Mouse (Mus musculus) activated CD4-positive, CD25-positive, alpha-beta regulatory T cell, adult 4 months (primary cell): Measurements from ENCODE around the gene Ext2. TPM values are rescaled to one million over a fixed set of nuclear protein-coding genes. Genes with fewer than 3 reads are reported as not detected.
A peak's percentile ranks its signal among the peaks of the same experiment; 100 is the strongest.

Experiments
- ATAC-seq: one replicate; pipeline ENCODE4 v1.8.0; 2017
- polyA plus RNA-seq, 2 experiments: library from polyadenylated mRNA; unstranded; fragments of 100-300 nt; shearing (Covaris generic); gene quantifications; one replicate each; pipeline ENCODE4 v1.2.1; 2017

The Ext2 gene
- polyA plus RNA-seq, 2 experiments from 2014 or later: 12.6 to 15.0 TPM

DNA sequence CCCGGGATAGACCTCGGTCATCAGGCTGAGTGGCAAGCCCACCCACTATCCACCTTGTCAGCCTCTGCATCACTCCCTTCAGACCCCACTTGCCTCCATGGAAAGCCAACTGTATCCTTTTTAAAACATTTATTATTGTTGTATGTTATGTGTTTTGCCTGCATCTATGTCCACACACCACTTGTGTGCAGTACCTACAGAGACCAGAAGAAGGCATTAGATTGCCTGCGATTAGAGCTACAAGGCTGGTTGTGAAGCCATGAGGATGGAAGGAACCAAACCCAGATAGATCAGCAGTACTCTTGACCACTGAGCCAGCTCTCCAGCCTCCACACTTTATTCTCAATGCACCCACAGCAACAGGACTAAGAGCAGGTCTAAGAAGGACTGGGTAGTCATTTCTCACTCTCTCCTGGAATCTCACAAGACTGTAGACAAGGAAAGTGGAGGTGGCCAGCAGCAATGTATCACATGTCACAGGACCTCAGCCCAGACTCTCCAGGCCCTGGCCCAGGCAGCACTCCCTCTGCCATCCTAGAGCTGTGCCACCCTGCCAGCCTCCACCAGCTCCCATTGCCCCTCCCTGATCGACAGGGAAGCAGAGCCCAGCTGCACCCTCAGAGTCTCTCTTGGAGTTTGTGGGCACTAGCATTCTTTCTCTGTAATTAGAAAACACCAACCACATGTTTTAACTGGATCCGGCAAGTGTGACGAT is 15.7 kb downstream of the Ext2 start:
- ATAC-seq: no peak

DNA sequence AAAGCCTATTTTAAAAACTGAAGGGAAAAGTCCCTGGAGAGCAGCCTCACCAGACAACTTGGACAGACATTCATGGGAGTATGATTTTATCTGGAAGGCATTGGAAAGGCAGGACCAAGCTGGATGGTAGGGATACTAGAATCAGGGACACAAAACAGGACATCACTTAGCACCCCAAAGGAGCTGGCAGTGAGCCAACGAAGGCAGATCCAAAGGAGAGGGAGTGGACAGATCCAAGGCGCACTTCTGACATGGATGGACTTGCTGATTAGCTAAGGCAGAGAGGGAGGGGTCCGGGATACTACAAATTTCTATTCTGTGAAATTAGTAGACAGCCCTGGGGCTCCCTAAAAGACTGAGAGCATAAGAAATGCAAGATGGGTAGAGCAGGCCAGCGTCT is 16.8 kb downstream of the Ext2 start:
- no peak for ATAC-seq

GRCm38 (mm10) chr2:93805066-93805465 is 17.3 kb downstream of the Ext2 start:
- ATAC-seq: no peak

DNA sequence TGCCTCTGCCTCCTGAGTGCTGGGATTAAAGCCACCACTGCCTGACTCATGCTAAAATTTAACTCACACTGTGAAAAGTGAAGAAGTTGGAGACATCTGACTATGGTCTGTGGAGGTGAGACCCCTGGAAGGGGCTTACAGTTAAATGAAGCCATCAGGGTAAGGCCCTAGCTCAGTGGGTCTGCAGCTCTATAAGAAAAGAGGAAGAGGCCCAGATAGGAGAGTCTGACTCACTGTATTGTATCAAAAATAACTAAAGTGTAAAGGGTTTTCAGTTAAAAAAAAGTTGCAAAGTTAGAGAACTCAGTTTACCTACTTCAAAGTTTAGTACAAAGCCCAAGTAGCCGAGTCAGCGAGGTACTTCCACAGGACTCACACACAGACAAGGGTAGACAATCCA is 19.4 kb downstream of the Ext2 start:
- ATAC-seq: no peak

DNA sequence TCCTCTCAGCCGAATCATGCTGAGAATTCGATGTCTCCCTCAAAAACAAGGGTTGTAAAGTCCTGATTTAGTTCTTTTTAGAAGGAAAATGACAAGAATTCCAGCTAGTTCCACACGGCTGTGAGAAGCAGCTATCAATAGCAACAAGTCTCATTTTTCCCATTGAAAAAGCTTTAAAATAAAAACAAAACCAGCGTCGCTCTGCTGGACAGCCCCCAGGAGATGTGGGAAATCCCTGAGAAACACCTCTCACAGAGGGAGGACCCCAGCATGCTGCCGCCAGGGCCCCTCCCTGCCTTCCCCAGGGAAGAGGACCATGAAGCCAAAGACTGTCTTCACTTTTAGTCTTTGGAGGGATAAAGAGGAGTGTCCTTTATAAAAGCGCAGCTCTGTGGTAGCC is 21.3 kb downstream of the Ext2 start:
- no peak for ATAC-seq

DNA sequence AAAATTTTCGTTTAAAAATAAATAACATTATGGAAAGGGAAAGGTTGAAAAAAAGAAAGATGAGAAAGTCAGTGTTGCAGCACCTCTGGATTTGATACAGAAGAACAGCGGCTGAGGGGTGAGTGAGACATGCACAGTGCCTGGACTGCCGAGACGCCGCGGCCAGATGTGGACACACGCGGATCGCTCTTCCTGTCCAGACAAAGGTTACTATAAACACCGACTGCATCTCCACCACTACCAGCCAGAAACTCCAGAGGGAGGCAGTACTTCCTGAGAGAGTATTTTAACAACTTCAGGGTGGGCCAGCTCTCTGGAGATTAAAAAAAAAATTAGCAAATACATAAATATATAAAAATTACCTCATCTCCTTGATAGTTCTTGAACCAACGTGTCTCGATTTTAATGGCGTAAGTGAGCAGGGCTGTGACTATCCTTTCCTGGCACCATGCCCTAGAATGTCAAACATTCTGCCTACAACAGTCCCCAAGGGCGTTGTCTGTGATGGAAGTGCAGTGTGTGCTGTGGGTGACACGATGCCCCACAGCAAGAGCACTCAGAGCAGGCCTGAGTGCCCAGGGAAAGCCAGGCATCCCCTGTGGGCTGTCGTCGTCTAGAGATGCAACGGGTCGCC is 25.1 kb downstream of the Ext2 start:
- no peak for ATAC-seq

- ATAC-seq: no peak
These were observed 28.0 kb downstream of the Ext2 start for GRCm38 (mm10) chr2:93794375-93794774.

DNA sequence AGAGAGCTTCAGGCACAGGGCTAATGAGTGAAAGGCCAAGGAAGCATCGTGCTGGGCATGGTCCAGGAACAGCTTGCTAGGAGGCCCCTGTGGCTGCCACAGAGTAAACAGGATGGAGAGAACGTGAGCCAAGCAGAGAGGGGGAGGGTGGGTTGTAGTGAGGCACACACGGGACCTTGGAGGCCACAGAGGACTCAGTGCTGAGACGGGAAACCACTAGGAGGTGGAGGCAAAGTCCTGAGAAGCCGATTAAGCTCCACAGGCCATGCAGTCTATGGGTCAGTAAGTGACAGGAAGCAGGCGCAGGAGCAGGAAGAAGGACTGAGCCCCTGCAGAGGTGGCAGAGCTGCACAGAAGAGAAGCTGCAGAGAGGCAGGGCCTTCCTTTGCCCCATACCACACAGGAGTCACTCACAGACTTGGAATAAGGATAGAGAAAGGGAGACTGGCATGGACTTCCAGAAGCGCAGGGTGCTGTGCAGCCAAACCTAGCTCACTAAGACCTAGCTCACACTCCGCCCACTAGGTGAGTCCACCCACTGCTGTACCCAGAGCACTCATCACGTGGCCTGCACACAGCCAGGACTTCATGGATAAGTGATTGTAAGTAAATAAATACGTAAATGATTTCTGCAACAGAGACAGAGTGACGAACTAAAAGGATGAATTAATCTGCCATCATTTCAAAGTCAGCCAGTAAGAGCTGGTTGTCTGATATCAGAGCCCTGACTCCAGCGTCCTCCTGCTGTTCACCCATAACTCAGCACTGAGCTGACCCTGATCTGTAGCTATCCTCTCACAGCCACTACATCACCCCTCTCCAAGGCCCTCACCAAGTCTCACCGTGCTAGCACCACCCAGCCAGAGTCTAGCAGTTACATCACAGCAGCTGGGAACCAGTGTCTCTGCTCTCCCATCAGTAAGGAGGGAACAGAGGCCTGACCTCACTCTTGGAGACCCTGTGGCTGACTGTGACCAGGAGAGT is 30.6 kb downstream of the Ext2 start:
- ATAC-seq: no peak

GRCm38 (mm10) chr2:93790798-93791345 is 31.5 kb downstream of the Ext2 start:
- ATAC-seq: no peak

DNA sequence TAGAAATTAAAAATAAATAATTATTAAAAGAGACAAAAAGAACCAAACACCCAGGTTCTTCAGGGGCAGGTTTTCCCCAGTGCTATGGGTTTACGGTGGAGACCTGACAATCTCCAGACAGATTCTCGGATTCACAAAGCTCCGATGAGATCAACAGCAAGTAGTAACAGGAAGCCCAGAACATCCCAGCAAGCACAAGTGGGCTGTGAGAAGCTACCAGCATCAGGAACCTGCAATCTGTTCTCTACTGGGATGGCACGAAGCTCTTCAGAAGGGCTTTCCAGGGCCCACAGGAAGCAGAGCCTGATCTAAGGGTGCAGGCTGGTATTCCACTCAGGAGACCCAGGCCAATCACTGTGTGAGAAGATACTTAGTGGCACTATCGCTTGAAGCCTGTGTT is 33.8 kb downstream of the Ext2 start:
- ATAC-seq: no peak

DNA sequence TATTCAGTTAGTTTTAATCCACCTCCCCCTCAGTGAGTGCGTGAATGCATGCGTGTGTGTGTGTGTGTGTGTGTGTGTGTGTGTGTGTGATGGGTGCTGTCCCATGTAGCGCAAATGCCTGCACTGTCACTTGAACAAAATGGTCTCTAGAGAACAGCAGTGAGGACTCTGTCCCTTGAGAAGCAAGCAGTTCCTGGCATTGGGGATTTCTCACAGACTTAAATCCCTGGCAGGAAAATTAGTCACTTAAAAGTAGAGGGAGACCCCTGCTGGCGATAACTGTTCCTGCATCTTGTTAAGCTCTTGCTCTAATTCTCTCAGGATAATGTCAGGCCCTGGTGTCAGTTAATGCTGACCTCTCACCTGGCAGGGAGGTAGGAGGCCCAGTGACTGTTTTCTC is 36.2 kb downstream of the Ext2 start:
- ATAC-seq: peak; percentile 36

DNA sequence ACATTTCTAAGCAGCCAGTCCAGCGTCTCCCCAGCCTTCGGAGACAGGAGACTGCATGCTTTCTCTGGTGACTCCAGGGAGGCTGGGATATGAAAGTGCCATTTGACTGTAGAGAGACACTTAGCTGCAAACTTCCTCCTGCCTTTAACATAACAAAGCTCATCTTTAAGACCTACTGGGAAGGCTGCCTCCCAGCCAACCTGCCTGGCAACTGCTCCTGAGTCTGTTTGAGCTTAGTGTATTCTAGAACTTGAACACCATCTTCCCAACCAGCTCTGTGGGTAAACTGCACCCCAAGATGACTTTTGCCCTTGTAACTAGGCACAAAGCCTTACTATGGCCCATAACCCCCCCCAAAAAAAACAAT is 37.0 kb downstream of the Ext2 start:
- ATAC-seq: no peak

DNA sequence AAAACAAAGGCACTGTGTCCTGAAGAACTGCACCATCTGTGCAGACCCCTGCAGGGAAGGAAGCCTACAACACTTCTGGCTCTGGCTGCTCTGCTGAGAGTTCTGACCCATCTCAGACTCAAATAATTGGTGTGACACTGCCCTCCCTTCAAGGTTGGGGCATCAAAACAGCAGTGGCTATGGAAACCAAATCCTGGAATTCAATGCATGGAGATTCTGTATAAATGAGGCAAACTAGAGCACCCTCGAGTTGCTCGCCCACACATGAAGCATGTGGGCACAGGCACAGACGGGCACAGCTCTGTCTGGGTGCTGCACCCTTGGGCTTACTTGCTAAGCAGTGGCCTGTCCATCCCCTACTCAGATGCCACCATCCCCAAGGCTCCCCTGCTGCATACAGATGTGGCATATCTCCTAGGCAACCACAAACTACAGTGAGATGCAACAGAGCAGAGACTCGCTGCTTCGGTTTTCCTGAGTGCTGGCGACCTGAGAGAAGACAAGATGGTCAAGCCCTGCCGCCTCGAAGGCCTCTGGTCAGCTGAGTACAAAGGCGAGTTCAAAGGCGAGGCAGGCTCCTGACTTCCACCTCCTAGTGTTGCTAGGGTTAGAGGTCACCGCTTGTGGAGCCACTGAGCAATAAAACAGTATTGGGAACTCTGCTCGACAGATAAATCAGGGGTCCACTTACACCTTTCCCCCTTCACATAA is 37.5 kb downstream of the Ext2 start:
- no peak for ATAC-seq

- ATAC-seq: no peak
These were observed 38.3 kb downstream of the Ext2 start for GRCm38 (mm10) chr2:93783926-93784539.

DNA sequence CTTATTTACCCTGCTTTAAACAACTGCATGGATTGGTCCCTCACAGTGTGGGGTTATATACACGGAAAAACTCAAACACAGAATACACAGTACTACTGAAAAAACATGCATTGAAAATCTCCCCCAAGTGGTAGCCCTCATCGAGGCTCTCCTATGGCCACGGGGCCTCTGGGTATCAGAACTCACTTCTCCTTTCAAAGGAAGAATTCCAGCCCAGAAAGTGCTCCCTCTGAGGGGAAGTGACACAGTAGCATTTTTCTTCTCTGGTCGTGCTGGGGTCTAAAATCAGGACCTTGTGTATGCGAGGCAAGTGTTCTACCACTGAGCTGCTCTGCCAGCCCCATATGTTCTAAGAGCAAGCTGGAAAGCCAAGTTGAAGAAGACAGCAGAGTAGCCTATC is 39.7 kb downstream of the Ext2 start:
- no peak for ATAC-seq

- ATAC-seq: no peak
These were observed 40.2 kb downstream of the Ext2 start for GRCm38 (mm10) chr2:93782156-93782555.

- ATAC-seq: no peak
These were observed 41.8 kb downstream of the Ext2 start for GRCm38 (mm10) chr2:93780528-93780927.

DNA sequence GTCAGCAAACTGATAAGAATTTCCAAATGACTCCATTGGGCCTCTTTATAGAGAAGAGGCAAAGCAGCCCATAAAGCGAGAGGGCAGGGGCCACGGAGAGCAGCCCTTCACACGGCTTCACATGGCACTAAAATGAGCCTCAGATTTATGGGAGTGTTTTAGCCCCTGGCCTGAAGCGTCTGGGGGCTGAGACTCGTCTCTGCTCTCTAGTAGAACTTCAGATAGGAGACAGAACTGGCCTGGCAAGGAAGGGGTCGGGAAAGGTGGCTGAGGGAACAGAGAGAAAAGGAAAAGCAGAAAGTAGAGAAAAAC is 42.5 kb downstream of the Ext2 start:
- ATAC-seq: no peak

DNA sequence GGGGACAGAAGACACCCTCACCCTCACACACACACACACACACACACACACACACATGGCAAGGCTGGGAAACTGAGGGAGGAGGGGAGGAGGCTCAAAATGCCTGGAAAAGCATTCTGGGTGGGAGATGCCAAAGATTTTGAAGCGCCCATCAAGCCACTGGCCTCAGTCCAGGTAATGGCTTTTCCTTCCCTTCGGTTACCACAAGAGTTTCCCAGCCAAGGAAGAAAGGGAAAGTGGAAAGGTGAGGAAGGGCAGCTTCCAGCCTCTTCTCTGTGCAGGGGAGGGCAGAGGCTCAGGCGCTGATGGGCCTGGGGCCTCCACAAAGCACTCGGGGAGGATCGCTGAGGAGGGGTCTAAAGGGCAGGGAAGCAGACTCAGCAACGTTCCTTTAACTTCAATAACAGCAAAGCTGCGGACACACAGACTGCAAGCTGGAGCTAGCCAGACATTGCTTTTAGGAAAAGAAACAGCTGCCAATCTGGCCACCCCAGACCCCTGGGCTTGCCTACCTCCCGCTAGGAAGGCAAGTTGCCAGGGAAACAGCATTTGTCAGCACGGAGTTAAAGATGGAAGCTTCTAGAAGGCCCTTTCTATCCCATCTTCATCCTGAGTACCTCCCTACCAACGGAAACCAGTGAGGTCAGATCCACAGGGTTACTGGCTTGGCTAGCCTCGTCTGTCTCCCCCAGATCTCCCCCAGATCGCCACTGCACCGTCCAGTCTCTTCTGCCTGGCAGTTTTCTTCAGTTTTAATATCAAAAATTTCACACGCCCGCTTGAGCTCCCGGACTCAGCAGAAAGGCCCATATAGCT is 43.1 kb downstream of the Ext2 start:
- ATAC-seq: no peak

DNA sequence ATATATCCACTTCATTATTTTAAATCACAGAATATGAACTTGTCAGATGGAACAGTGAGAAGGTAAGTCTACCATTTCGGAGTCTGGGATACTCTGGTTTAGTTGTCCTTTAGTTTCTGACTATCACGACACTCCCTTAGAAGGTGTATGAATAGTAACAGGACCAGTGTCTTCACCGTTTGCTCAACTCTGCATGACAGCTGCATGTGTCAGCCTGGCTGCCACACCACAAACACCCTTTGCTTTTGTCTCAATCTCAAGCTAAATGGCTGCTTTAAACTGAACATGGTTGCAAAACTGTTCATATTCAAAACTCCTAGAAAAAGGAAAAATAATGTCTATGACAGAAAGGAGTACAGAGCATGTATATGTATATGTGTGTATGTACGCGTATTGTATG is 43.8 kb downstream of the Ext2 start:
- no peak for ATAC-seq

DNA sequence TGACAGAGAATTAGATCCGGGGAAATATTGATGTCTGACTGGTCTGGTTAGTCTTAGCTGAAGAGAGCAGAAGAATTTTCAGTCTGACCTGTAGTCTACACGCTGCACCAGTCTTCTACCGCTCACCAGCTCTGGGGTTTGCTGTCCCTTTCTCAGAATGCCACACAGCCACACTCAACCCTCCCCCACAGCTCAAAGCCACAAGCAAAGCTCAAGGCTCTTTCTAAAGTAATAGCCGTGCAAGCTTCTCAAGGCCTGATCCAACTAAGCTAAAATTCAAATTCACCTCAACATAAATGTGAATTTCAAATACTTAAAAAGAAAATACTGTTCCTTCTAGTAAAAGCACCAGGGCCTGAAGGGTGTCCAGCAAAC is 45.3 kb downstream of the Ext2 start:
- no peak for ATAC-seq
